Mouse (Mus musculus) G1E (cell line): ENCODE data around the gene Anp32b.

Source experiments
- CTCF ChIP-seq: IDR thresholded peaks from 2 replicates; pipeline ENCODE4 v1.5.1; 2012; ENCODE audit warnings: low read depth, low read length, inconsistent platforms, mixed read lengths
- GATA1 ChIP-seq: IDR thresholded peaks from 2 replicates; pipeline ENCODE4 v1.6.1; 2012; ENCODE audit warnings: borderline replicate concordance, low read length, inconsistent platforms, mixed read lengths
- GATA2 ChIP-seq: IDR thresholded peaks from 2 replicates; pipeline ENCODE4 v1.6.1; 2012; ENCODE audit warnings: low read depth, low read length, inconsistent platforms, borderline replicate concordance
- POLR2AphosphoS5 ChIP-seq: IDR thresholded peaks from 2 replicates; pipeline ENCODE4 v1.6.1; 2012; ENCODE audit warnings: low read depth, low read length, inconsistent platforms; ENCODE audit not compliant: insufficient replicate concordance
- TAL1 ChIP-seq: conservative IDR thresholded peaks from 2 replicates; pipeline ENCODE4 v1.6.1; 2012; ENCODE audit warnings: low read depth, low read length, inconsistent platforms, mixed read lengths

DNA sequence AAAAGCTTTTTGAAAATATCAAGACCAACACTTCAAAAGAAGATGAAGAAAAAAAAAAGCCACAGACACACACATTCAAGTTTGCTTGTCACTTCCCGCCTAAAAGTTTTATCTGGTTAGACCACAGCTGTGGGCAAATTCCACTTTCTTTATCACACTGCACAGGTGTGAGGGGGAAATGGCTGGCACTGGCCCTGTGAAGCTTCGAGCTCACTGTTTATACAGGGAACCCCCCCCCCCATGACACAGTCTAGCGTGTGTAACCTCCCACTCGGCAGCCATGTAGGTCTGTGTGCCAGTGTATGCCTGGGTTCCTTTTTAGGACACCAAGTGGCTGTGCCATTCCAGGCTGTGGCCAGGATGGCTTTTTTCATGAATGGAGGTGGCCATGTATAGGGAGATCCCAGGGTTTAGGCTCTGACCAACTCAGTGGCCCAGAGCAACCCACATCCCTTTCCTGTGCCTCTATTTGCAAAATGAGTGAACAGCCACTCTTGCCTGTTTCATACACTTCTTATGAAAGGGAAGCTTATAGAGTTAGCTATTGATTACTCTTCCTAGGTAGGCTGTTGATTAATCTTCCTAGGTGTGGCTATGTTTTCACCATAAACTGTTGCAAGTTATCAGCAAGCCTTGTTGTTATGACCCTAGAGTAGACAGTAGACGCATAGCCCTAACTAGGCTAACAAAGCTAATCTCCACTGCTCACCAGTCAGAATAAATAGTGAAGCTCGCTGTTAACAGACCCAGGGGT lies 46.5 kb upstream of the Anp32b start:
- TF ChIP-seq CTCF (no peak), GATA1 (no peak), TAL1 (peak; percentile 95), POLR2AphosphoS5 (no peak), GATA2 (no peak)
